In genomic region chr4:116077240-116078095, GRCm38 (mm10) we compare ENCODE assay signal across 7 mouse cellular contexts. TPM values are rescaled to one million over a fixed set of nuclear protein-coding genes. Genes with fewer than 3 reads are reported as not detected.
A peak's percentile ranks its signal among the peaks of the same experiment; 100 is the strongest.
DNase-seq lines count a peak whose midpoint lies in the region; ATAC-seq lines count a peak whose summit lies in the region.

No protein-coding gene starts in this region.

- no peaks in the 10 kb centered on the region for H3K27me3 ChIP-seq in embryonic facial prominence, embryonic 11.5 days (ENCODE audit: control insufficient read depth, insufficient read depth, low read length)
- no peaks in the 10 kb centered on the region for H3K27me3 ChIP-seq in hindbrain, embryonic 14.5 days (ENCODE audit: control insufficient read depth, insufficient read depth, low read length)
- no peaks in the 10 kb centered on the region for H3K27me3 ChIP-seq in midbrain, embryonic 10.5 days (ENCODE audit: low read depth, poor library complexity, severe bottlenecking)

- no peaks in the 10 kb centered on the region for H3K4me1 ChIP-seq in embryonic facial prominence, embryonic 11.5 days (ENCODE audit: control insufficient read depth, insufficient read depth, low read length)
- H3K4me1 ChIP-seq in hindbrain, embryonic 14.5 days (replicated peaks; ENCODE audit: control insufficient read depth, insufficient read depth, low read length) = peaks cover 31% of the 10 kb centered on the region
- H3K4me1 ChIP-seq in midbrain, embryonic 10.5 days = peaks cover 37% of the 10 kb centered on the region

- no peaks in the 10 kb centered on the region for H3K9me3 ChIP-seq in embryonic facial prominence, embryonic 11.5 days (replicated peaks; ENCODE audit: control insufficient read depth, low read length)
- H3K9me3 ChIP-seq in hindbrain, embryonic 14.5 days (ENCODE audit: control insufficient read depth, low read length) = no peaks in the 10 kb centered on the region
- H3K9me3 ChIP-seq in midbrain, embryonic 10.5 days (replicated peaks) = no peaks in the 10 kb centered on the region

- 0 out of 2 replicates have a peak overlapping the region, but pooled peaks have one; percentile 6 for H3K27ac ChIP-seq in embryonic facial prominence, embryonic 11.5 days (replicated peaks; ENCODE audit: low read depth, low read length)
- peak overlapping the region; percentile 38; the same call in 1 of the 2 replicates for H3K27ac ChIP-seq in hindbrain, embryonic 14.5 days
- peak overlapping the region; percentile 99 for H3K27ac ChIP-seq in midbrain, embryonic 10.5 days (replicated peaks)

- peak overlapping the region; percentile 88 for H3K9ac ChIP-seq in embryonic facial prominence, embryonic 11.5 days (replicated peaks; ENCODE audit: low read length)
- peak overlapping the region; percentile 98 for H3K9ac ChIP-seq in hindbrain, embryonic 14.5 days

- WGBS in embryonic facial prominence, embryonic 11.5 days = 63% methylated on average over 3 of the region's 3 CpGs
- WGBS in hindbrain, embryonic 14.5 days = 61% methylated on average over 3 of the region's 3 CpGs
- 58% methylated on average over 3 of the region's 3 CpGs for WGBS in midbrain, embryonic 10.5 days

- DNase-seq in retina, embryonic 14.5 days (ENCODE audit: low spot score) = peak; percentile 13
- DNase-seq in retina, postnatal 1 day = no peak
- no peak for DNase-seq in embryonic facial prominence, embryonic 11.5 days (ENCODE audit: low spot score)
- DNase-seq in hindbrain, embryonic 14.5 days (ENCODE audit: low spot score) = no peak
- DNase-seq in midbrain, embryonic 10.5 days (ENCODE audit: low spot score) = no peak
- no peak for DNase-seq in frontal cortex, adult 2 months (ENCODE audit: extremely low spot score in 1 of 2, low spot score in 1 of 2)
- DNase-seq in gastrocnemius, postnatal 4 days (ENCODE audit: low spot score in 2 of 2) = no peak

- H3K4me2 ChIP-seq in embryonic facial prominence, embryonic 11.5 days (ENCODE audit: low read depth, low read length) = peak overlapping the region; percentile 72
- peak overlapping the region; percentile 95 for H3K4me2 ChIP-seq in hindbrain, embryonic 14.5 days (replicated peaks)

- ATAC-seq in embryonic facial prominence, embryonic 11.5 days (replicated peaks; ENCODE audit: insufficient number of reproducible peaks, low FRiP score, low TSS enrichment, low read depth) = no peak
- no peak for ATAC-seq in hindbrain, embryonic 14.5 days (ENCODE audit: low FRiP score)

- peaks cover 6% of the 10 kb centered on the region for H3K36me3 ChIP-seq in embryonic facial prominence, embryonic 11.5 days (replicated peaks; ENCODE audit: control insufficient read depth, insufficient read depth, low read depth, low read length)
- H3K36me3 ChIP-seq in hindbrain, embryonic 14.5 days (replicated peaks; ENCODE audit: control insufficient read depth, insufficient read depth) = peaks cover 32% of the 10 kb centered on the region
- peaks cover 35% of the 10 kb centered on the region for H3K36me3 ChIP-seq in midbrain, embryonic 10.5 days

- H3K4me3 ChIP-seq in embryonic facial prominence, embryonic 11.5 days (ENCODE audit: low read depth, low read length) = peak overlapping the region; percentile 98
- H3K4me3 ChIP-seq in hindbrain, embryonic 14.5 days (replicated peaks; ENCODE audit: low read length) = peak overlapping the region; percentile 94
- peak overlapping the region; percentile 99 for H3K4me3 ChIP-seq in midbrain, embryonic 10.5 days

RNA-seq across cellular contexts. Expression of gene Lrrc41, which starts 2.4 kb away (rescaled TPM):
- polyA plus RNA-seq in embryonic facial prominence, embryonic 11.5 days (2014; fragmentation: Nextera tagmentation; extraction: Ambion mirVana) = 74.8 and 78.4 TPM in 2 replicates
- 75.9 and 79.7 TPM in 2 replicates for polyA plus RNA-seq in hindbrain, embryonic 14.5 days (2014; fragmentation: Nextera tagmentation; extraction: Ambion mirVana)
- polyA plus RNA-seq in midbrain, embryonic 10.5 days (2016; fragmentation: Nextera tagmentation; extraction: Ambion mirVana) = 67.9 and 73.8 TPM in 2 replicates
- polyA plus RNA-seq in frontal cortex, adult 2 months (2012; rRNA removed) = 34.7 and 34.8 TPM in 2 replicates
- 10 to 100 TPM; 44.2 to 44.8 TPM for total RNA-seq in gastrocnemius, postnatal 4 days (2021)

RNA-seq across cellular contexts. Expression of gene Uqcrh, which starts 2.6 kb away (rescaled TPM):
- polyA plus RNA-seq in embryonic facial prominence, embryonic 11.5 days (2014; fragmentation: Nextera tagmentation; extraction: Ambion mirVana) = 445 and 455 TPM in 2 replicates
- polyA plus RNA-seq in hindbrain, embryonic 14.5 days (2014; fragmentation: Nextera tagmentation; extraction: Ambion mirVana) = 438 and 513 TPM in 2 replicates
- polyA plus RNA-seq in midbrain, embryonic 10.5 days (2016; fragmentation: Nextera tagmentation; extraction: Ambion mirVana) = 444 and 449 TPM in 2 replicates
- polyA plus RNA-seq in frontal cortex, adult 2 months (2012; rRNA removed) = 645 and 649 TPM in 2 replicates
- total RNA-seq in gastrocnemius, postnatal 4 days (2021) = 100 to 1,000 TPM; 735 to 767 TPM

RNA-seq across cellular contexts. Expression of gene Nsun4, which starts 23.8 kb away (rescaled TPM):
- 20.5 and 21.3 TPM in 2 replicates for polyA plus RNA-seq in embryonic facial prominence, embryonic 11.5 days (2014; fragmentation: Nextera tagmentation; extraction: Ambion mirVana)
- polyA plus RNA-seq in hindbrain, embryonic 14.5 days (2014; fragmentation: Nextera tagmentation; extraction: Ambion mirVana) = 10.4 and 11.5 TPM in 2 replicates
- polyA plus RNA-seq in midbrain, embryonic 10.5 days (2016; fragmentation: Nextera tagmentation; extraction: Ambion mirVana) = 20.4 and 21.2 TPM in 2 replicates
- 8.3 and 9.7 TPM in 2 replicates for polyA plus RNA-seq in frontal cortex, adult 2 months (2012; rRNA removed)
- total RNA-seq in gastrocnemius, postnatal 4 days (2021) = 10 to 100 TPM; 15.0 TPM

RNA-seq across cellular contexts. Expression of gene Rad54l, which starts 46.0 kb away (rescaled TPM):
- polyA plus RNA-seq in embryonic facial prominence, embryonic 11.5 days (2014; fragmentation: Nextera tagmentation; extraction: Ambion mirVana) = 57.6 and 60.1 TPM in 2 replicates
- 7.0 and 7.2 TPM in 2 replicates for polyA plus RNA-seq in hindbrain, embryonic 14.5 days (2014; fragmentation: Nextera tagmentation; extraction: Ambion mirVana)
- 77.4 and 80.9 TPM in 2 replicates for polyA plus RNA-seq in midbrain, embryonic 10.5 days (2016; fragmentation: Nextera tagmentation; extraction: Ambion mirVana)
- polyA plus RNA-seq in frontal cortex, adult 2 months (2012; rRNA removed) = 0.86 and 0.94 TPM in 2 replicates
- total RNA-seq in gastrocnemius, postnatal 4 days (2021) = 1 to 10 TPM; 5.3 to 6.6 TPM

RNA-seq across cellular contexts. Expression of gene Pomgnt1, which starts 46.2 kb away (rescaled TPM):
- 52.7 and 56.8 TPM in 2 replicates for polyA plus RNA-seq in embryonic facial prominence, embryonic 11.5 days (2014; fragmentation: Nextera tagmentation; extraction: Ambion mirVana)
- 72.1 and 73.8 TPM in 2 replicates for polyA plus RNA-seq in hindbrain, embryonic 14.5 days (2014; fragmentation: Nextera tagmentation; extraction: Ambion mirVana)
- 55.9 TPM in 2 replicates for polyA plus RNA-seq in midbrain, embryonic 10.5 days (2016; fragmentation: Nextera tagmentation; extraction: Ambion mirVana)
- 66.6 and 77.5 TPM in 2 replicates for polyA plus RNA-seq in frontal cortex, adult 2 months (2012; rRNA removed)
- 10 to 100 TPM; 56.4 to 56.9 TPM for total RNA-seq in gastrocnemius, postnatal 4 days (2021)

Comparison
In these comparisons a context has a peak if more than half of its experiments do, and no peak if none do; other contexts are left out.
1. H3K27ac ChIP-seq: peak in every context shown above with its lines; median percentile 99 in midbrain, embryonic 10.5 days; 38 in hindbrain, embryonic 14.5 days; 6 in embryonic facial prominence, embryonic 11.5 days.